Mouse (Mus musculus): ENCODE results near the gene Olfr222.

Olfr222 gene

GRCm38 (mm10) chr11:59541324-59541723, 34.7 kb downstream of the Olfr222 start, which contains the start of gene Nlrp3:
Gene Nlrp3, plus strand, starts transcription at chr11:59541568.
- no peak for DNase-seq (ENCODE audit: low spot score in 2 of 2)

GRCm38 (mm10) chr11:59540123-59540522, 35.9 kb downstream of the Olfr222 start:
- no peak for DNase-seq (ENCODE audit: low spot score in 2 of 2)

GRCm38 (mm10) chr11:59538387-59538786, 37.6 kb downstream of the Olfr222 start:
- peak in 1 of 2 experiments; percentile 22 for DNase-seq (ENCODE audit: low spot score in 2 of 2)

- DNase-seq (ENCODE audit: low spot score in 2 of 2): no peak
These were observed 38.6 kb downstream of the Olfr222 start for GRCm38 (mm10) chr11:59537218-59538130.

GRCm38 (mm10) chr11:59531562-59531961, 44.5 kb downstream of the Olfr222 start:
- no peak for DNase-seq (ENCODE audit: low spot score in 2 of 2)

- peak; percentile 32 to 34 for DNase-seq (ENCODE audit: low spot score in 2 of 2)
These were observed 45.0 kb downstream of the Olfr222 start for GRCm38 (mm10) chr11:59530870-59531535.

GRCm38 (mm10) chr11:59530221-59530620, 45.8 kb downstream of the Olfr222 start:
- no peak for DNase-seq (ENCODE audit: low spot score in 2 of 2)

- DNase-seq (ENCODE audit: low spot score in 2 of 2): no peak
These were observed 49.5 kb downstream of the Olfr222 start, which contains the start of gene Zkscan17 for GRCm38 (mm10) chr11:59526472-59527080. Gene Zkscan17, minus strand, starts transcription at chr11:59526751.

- peak; percentile 62 to 74 for DNase-seq (ENCODE audit: low spot score in 2 of 2)
These were observed 50.8 kb downstream of the Olfr222 start for GRCm38 (mm10) chr11:59525237-59525636.

GRCm38 (mm10) chr11:59524150-59524549, 51.9 kb downstream of the Olfr222 start:
- no peak for DNase-seq (ENCODE audit: low spot score in 2 of 2)
